Mouse (Mus musculus) heart, postnatal 14 days (tissue): ENCODE data around the gene Vash1. TPM values are rescaled to one million over a fixed set of nuclear protein-coding genes. Genes with fewer than 3 reads are reported as not detected.

Source experiments
- DNase-seq, 2 experiments: peaks; one replicate each; pipeline ENCODE4 v3.0.0; 2021 to 2022
- intact Hi-C: fragments of 180-260 bp; cut with DNase I; formaldehyde crosslinking; loops from one replicate; pipeline ENCODE4 v1.15.1; 2025
- total RNA-seq, 2 experiments: library from RNA; stranded (reverse); gene quantifications; 2 replicates each; pipeline ENCODE4 v1.2.3; 2021

Vash1 gene
- total RNA-seq, 2 experiments from 2014 or later: 23.4 to 32.5 TPM

- no peak for DNase-seq
Measured at GRCm38 (mm10) chr12:86714026-86714425, 35.5 kb downstream of the Vash1 start.

GRCm38 (mm10) chr12:86715401-86715800, 36.9 kb downstream of the Vash1 start:
- intact Hi-C loops: no loop called here
- peak; percentile 79 to 87 for DNase-seq

More at GRCm38 (mm10) chr12:86714026-86714425, 35.5 kb downstream of the Vash1 start:
- intact Hi-C loops: loop anchor here (5.0 kb wide), 1 partner anchor 72 kb away; no protein-coding TSS in a partner anchor

GRCm38 (mm10) chr12:86716962-86717361, 38.5 kb downstream of the Vash1 start:
- intact Hi-C loops: no loop called here
- no peak for DNase-seq

- DNase-seq: no peak
- intact Hi-C loops: no loop called here
Measured at GRCm38 (mm10) chr12:86719961-86720639, 41.6 kb downstream of the Vash1 start.

GRCm38 (mm10) chr12:86721453-86721852, 43.0 kb downstream of the Vash1 start:
- DNase-seq: peak in 1 of 2 experiments; percentile 12
- intact Hi-C loops: no loop called here

- intact Hi-C loops: no loop called here
- no peak for DNase-seq
Measured at GRCm38 (mm10) chr12:86724300-86724699, 45.8 kb downstream of the Vash1 start.

GRCm38 (mm10) chr12:86725706-86726105, 47.2 kb downstream of the Vash1 start:
- no peak for DNase-seq
- intact Hi-C loops: no loop called here

- DNase-seq: peak; percentile 95 to 98
- intact Hi-C loops: no loop called here
Measured at GRCm38 (mm10) chr12:86726120-86726640, 47.7 kb downstream of the Vash1 start, which contains the start of gene Angel1. TSS of gene Angel1 (minus strand) at chr12:86726460.

GRCm38 (mm10) chr12:86734319-86734810, 55.9 kb downstream of the Vash1 start, which contains the start of gene Lrrc74a:
TSS of gene Lrrc74a (plus strand) at chr12:86734369.
- DNase-seq: peak in 1 of 2 experiments; percentile 12

More at GRCm38 (mm10) chr12:86734319-86734810, 55.9 kb downstream of the Vash1 start, which contains the start of gene Lrrc74a:
- intact Hi-C loops: no loop called here

Other genes with a start within 250 kb of the Vash1 start
- 1 to 10 TPM; 3.8 to 4.3 TPM for gene Angel1, start 47.8 kb downstream of the Vash1 start, total RNA-seq
- gene Lrrc74a, start 55.7 kb downstream of the Vash1 start, total RNA-seq: not detected
- gene Irf2bpl, start 206.1 kb downstream of the Vash1 start, total RNA-seq: 10 to 100 TPM; 44.7 to 51.8 TPM